Mouse (Mus musculus): ENCODE data around the gene Wdr46. TPM values are rescaled to one million over a fixed set of nuclear protein-coding genes. Genes with fewer than 3 reads are reported as not detected.
A peak's percentile ranks its signal among the peaks of the same experiment; 100 is the strongest.

Gene Wdr46
- polyA plus RNA-seq, 1 experiment, result 6.7 TPM

- Histone ChIP-seq H3K27me3 (ENCODE audit: control insufficient read depth) (no peaks in the 10 kb centered on the region; the same call in 1 of the 2 replicates), H3K4me3 (replicated peaks) (peak overlapping the region; percentile 78), H3K36me3 (ENCODE audit: control insufficient read depth) (peaks cover 55% of the 10 kb centered on the region), H3K9me3 (ENCODE audit: control insufficient read depth, low read length) (peaks cover 28% of the 10 kb centered on the region), H3K4me1 (ENCODE audit: control insufficient read depth) (peaks cover 86% of the 10 kb centered on the region)
- TF ChIP-seq TAL1 (IDR thresholded peaks at IDR 0.05; ENCODE audit: low read length) (no peak), GATA1 (IDR thresholded peaks at IDR 0.05; ENCODE audit: low read length) (no peak)
Observed at GRCm38 (mm10) chr17:33916847-33917655, 23.4 kb upstream of the Wdr46 start.

- H3K36me3 ChIP-seq (ENCODE audit: control insufficient read depth), result peaks cover 53% of the 10 kb centered on the region
Observed at GRCm38 (mm10) chr17:33917656-33918292, 22.7 kb upstream of the Wdr46 start.

GRCm38 (mm10) chr17:33918293-33919203 is 21.9 kb upstream of the Wdr46 start:
- peaks cover 47% of the 10 kb centered on the region for H3K36me3 ChIP-seq (ENCODE audit: control insufficient read depth)
- H3K9me3 ChIP-seq (ENCODE audit: control insufficient read depth, low read length), result peaks cover 25% of the 10 kb centered on the region
- H3K4me1 ChIP-seq (ENCODE audit: control insufficient read depth), result peaks cover 84% of the 10 kb centered on the region
- TF ChIP-seq GATA1 (IDR thresholded peaks at IDR 0.05; ENCODE audit: low read length) (no peak), TAL1 (IDR thresholded peaks at IDR 0.05; ENCODE audit: low read length) (no peak)
- no peaks in the 10 kb centered on the region; the same call in 1 of the 2 replicates for H3K27me3 ChIP-seq (ENCODE audit: control insufficient read depth)
- H3K4me3 ChIP-seq (replicated peaks), result peak overlapping the region; percentile 78

More at GRCm38 (mm10) chr17:33917656-33918292, 22.7 kb upstream of the Wdr46 start:
- Histone ChIP-seq H3K4me3 (replicated peaks) (peak overlapping the region; percentile 78), H3K4me1 (ENCODE audit: control insufficient read depth) (peaks cover 88% of the 10 kb centered on the region), H3K27me3 (ENCODE audit: control insufficient read depth) (no peaks in the 10 kb centered on the region; the same call in 1 of the 2 replicates), H3K9me3 (ENCODE audit: control insufficient read depth, low read length) (peaks cover 25% of the 10 kb centered on the region)
- TF ChIP-seq TAL1 (IDR thresholded peaks at IDR 0.05; ENCODE audit: low read length), result no peak
- no peak for TF ChIP-seq GATA1 (IDR thresholded peaks at IDR 0.05; ENCODE audit: low read length)

GRCm38 (mm10) chr17:33919351-33920281 is 20.8 kb upstream of the Wdr46 start:
- no peak for TF ChIP-seq GATA1 (IDR thresholded peaks at IDR 0.05; ENCODE audit: low read length)
- no peak for TF ChIP-seq TAL1 (IDR thresholded peaks at IDR 0.05; ENCODE audit: low read length)
- Histone ChIP-seq H3K36me3 (ENCODE audit: control insufficient read depth) (peaks cover 39% of the 10 kb centered on the region), H3K4me1 (ENCODE audit: control insufficient read depth) (peaks cover 83% of the 10 kb centered on the region), H3K27me3 (ENCODE audit: control insufficient read depth) (no peaks in the 10 kb centered on the region; the same call in 1 of the 2 replicates), H3K4me3 (replicated peaks) (peak overlapping the region; percentile 78), H3K9me3 (ENCODE audit: control insufficient read depth, low read length) (peaks cover 25% of the 10 kb centered on the region)

GRCm38 (mm10) chr17:33920282-33921097 is 20.0 kb upstream of the Wdr46 start:
- Histone ChIP-seq H3K9me3 (ENCODE audit: control insufficient read depth, low read length) (peaks cover 29% of the 10 kb centered on the region), H3K4me3 (replicated peaks) (peak overlapping the region; percentile 78), H3K36me3 (ENCODE audit: control insufficient read depth) (peaks cover 40% of the 10 kb centered on the region), H3K27me3 (ENCODE audit: control insufficient read depth) (no peaks in the 10 kb centered on the region; the same call in 1 of the 2 replicates), H3K4me1 (ENCODE audit: control insufficient read depth) (peaks cover 82% of the 10 kb centered on the region)
- no peak for TF ChIP-seq GATA1 (IDR thresholded peaks at IDR 0.05; ENCODE audit: low read length)
- no peak for TF ChIP-seq TAL1 (IDR thresholded peaks at IDR 0.05; ENCODE audit: low read length)

- peaks cover 84% of the 10 kb centered on the region for H3K4me1 ChIP-seq (ENCODE audit: control insufficient read depth)
Observed at GRCm38 (mm10) chr17:33921361-33921760, 19.1 kb upstream of the Wdr46 start.

GRCm38 (mm10) chr17:33924577-33925283 is 15.7 kb upstream of the Wdr46 start:
- Histone ChIP-seq H3K36me3 (ENCODE audit: control insufficient read depth) (peaks cover 42% of the 10 kb centered on the region), H3K27me3 (ENCODE audit: control insufficient read depth) (no peaks in the 10 kb centered on the region), H3K4me1 (ENCODE audit: control insufficient read depth) (peaks cover 74% of the 10 kb centered on the region), H3K9me3 (ENCODE audit: control insufficient read depth, low read length) (peaks cover 4% of the 10 kb centered on the region), H3K4me3 (replicated peaks) (no peak overlapping the region)
- no peak for TF ChIP-seq GATA1 (IDR thresholded peaks at IDR 0.05; ENCODE audit: low read length)
- TF ChIP-seq TAL1 (IDR thresholded peaks at IDR 0.05; ENCODE audit: low read length), result no peak

More at GRCm38 (mm10) chr17:33921361-33921760, 19.1 kb upstream of the Wdr46 start:
- Histone ChIP-seq H3K9me3 (ENCODE audit: control insufficient read depth, low read length) (peaks cover 29% of the 10 kb centered on the region), H3K36me3 (ENCODE audit: control insufficient read depth) (peaks cover 48% of the 10 kb centered on the region), H3K27me3 (ENCODE audit: control insufficient read depth) (no peaks in the 10 kb centered on the region; the same call in 1 of the 2 replicates), H3K4me3 (replicated peaks) (peak overlapping the region; percentile 78)
- no peak for TF ChIP-seq TAL1 (IDR thresholded peaks at IDR 0.05; ENCODE audit: low read length)
- TF ChIP-seq GATA1 (IDR thresholded peaks at IDR 0.05; ENCODE audit: low read length), result no peak
